Mouse (Mus musculus) embryonic facial prominence, embryonic 15.5 days (tissue): ENCODE measurements around the gene Accsl. TPM values are rescaled to one million over a fixed set of nuclear protein-coding genes. Genes with fewer than 3 reads are reported as not detected.

Experiments used
- ATAC-seq: fragments of 200-750 bp; cut with Nextera tagmentation; 2 replicates; pipeline ENCODE4 v1.8.0; 2017; ENCODE audit warnings: low read depth, moderate TSS enrichment; ENCODE audit not compliant: insufficient number of reproducible peaks, low FRiP score, low TSS enrichment
- H3K27ac ChIP-seq: fragments of 300-500 bp; sonication (generic); replicated peaks from 2 replicates; pipeline ENCODE4 v1.5.1; 2015; ENCODE audit warnings: mild to moderate bottlenecking, inconsistent platforms
- H3K27me3 ChIP-seq: fragments of 300-500 bp; sonication (generic); 2 replicates; pipeline ENCODE4 v1.6.1; 2015; ENCODE audit warnings: inconsistent platforms
- H3K36me3 ChIP-seq: fragments of 300-500 bp; sonication (generic); 2 replicates; pipeline ENCODE4 v1.6.1; 2015; ENCODE audit warnings: mild to moderate bottlenecking, inconsistent platforms
- H3K4me1 ChIP-seq: fragments of 300-500 bp; sonication (generic); 2 replicates; pipeline ENCODE4 v1.6.1; 2015; ENCODE audit warnings: inconsistent platforms
- H3K4me2 ChIP-seq: fragments of 300-500 bp; sonication (generic); replicated peaks from 2 replicates; pipeline ENCODE4 v1.6.1; 2015; ENCODE audit warnings: mild to moderate bottlenecking, inconsistent platforms
- H3K4me3 ChIP-seq: fragments of 300-500 bp; sonication (generic); replicated peaks from 2 replicates; pipeline ENCODE4 v1.5.1; 2015; ENCODE audit warnings: mild to moderate bottlenecking, inconsistent platforms
- H3K9ac ChIP-seq: fragments of 300-500 bp; sonication (generic); 2 replicates; pipeline ENCODE4 v1.6.1; 2015; ENCODE audit warnings: inconsistent platforms
- H3K9me3 ChIP-seq: fragments of 300-500 bp; sonication (generic); replicated peaks from 2 replicates; pipeline ENCODE4 v1.6.1; 2016; ENCODE audit warnings: inconsistent platforms
- WGBS: fragments of 180-500 bp; shearing (Covaris S2); methylation state at CpG from one replicate; pipeline ENCODE4 v1.1.7; 2015; 5-methylcytosine and 5-hydroxymethylcytosine counted together
- polyA plus RNA-seq: library from polyadenylated mRNA; unstranded; fragments of >200 nt; fragmentation: Nextera tagmentation; extraction: Ambion mirVana; gene quantifications from 2 replicates; pipeline ENCODE4 v1.2.1, GENCODE M21; 2015

Accsl gene
- polyA plus RNA-seq = 0.47 TPM in 1 of 2 replicates, not detected in the other

DNA sequence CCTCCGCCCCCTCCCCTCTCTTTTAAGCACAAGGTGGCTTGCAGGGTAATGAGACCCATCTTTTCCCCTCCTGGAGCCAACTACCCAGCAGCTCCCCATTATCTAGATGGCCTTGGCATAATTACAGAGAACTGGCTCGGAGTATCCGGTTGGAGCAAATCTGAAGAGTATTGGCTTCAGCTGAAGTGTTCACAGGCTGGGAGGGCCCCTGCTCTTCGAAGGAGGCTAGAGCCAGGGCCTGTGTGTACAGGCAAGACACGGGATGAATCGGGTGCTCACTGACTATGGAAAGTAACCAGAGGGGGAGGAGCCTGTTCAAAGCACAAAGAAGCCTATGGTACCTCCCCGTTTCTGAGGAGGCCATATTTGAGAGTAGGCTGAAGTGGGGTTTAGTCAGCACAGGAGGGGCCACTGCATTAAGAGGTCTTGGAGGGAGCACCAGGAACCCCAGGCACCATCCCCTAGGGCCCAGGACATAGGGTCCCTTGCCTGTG, at the start of gene Accsl:
TSS of gene Accsl (minus strand) at position 51 of the 494 bp plus-strand sequence.
- H3K27me3 ChIP-seq = peaks cover 4% of the 10 kb centered on the region; the same call in 1 of the 2 replicates
- ATAC-seq = no peak
- H3K4me1 ChIP-seq = peaks cover 10% of the 10 kb centered on the region; the same call in 1 of the 2 replicates
- no peak within 1 kb of the TSS for H3K27ac ChIP-seq
- H3K9ac ChIP-seq = no peak within 1 kb of the TSS
- WGBS = 64% methylated on average over 7 of the region's 7 CpGs
- no peak within 1 kb of the TSS for H3K4me3 ChIP-seq
- no peaks in the 10 kb centered on the region for H3K36me3 ChIP-seq
- no peaks in the 10 kb centered on the region for H3K9me3 ChIP-seq
- H3K4me2 ChIP-seq = no peak within 1 kb of the TSS

DNA sequence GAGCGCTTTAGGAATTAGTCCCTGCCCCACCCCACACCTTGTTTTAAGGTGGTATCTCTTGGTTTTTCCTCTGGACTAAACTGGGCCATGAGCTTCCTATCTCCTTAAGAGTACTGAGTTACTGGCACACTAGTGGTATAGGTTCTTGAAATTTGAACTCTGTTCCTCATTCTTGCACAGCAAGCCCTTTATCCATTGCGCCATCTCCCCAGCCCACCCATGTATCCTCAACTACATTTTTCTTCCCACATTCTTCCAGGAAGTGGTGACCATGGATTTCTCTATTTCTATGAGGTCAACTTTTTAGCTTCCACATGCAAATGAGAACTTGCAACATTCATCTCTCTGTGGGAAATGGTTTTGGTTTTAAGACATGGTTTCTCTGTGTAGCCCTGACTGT, 44.6 kb upstream of the Accsl start:
- H3K9ac ChIP-seq = no peak overlapping the region
- no peaks in the 10 kb centered on the region for H3K9me3 ChIP-seq
- H3K27ac ChIP-seq = no peak overlapping the region
- H3K36me3 ChIP-seq = no peaks in the 10 kb centered on the region
- H3K4me1 ChIP-seq = no peaks in the 10 kb centered on the region
- 91% methylated on average over 2 of the region's 2 CpGs for WGBS
- ATAC-seq = no peak
- no peak overlapping the region for H3K4me2 ChIP-seq
- H3K4me3 ChIP-seq = no peak overlapping the region
- peaks cover 7% of the 10 kb centered on the region; the same call in 1 of the 2 replicates for H3K27me3 ChIP-seq

DNA sequence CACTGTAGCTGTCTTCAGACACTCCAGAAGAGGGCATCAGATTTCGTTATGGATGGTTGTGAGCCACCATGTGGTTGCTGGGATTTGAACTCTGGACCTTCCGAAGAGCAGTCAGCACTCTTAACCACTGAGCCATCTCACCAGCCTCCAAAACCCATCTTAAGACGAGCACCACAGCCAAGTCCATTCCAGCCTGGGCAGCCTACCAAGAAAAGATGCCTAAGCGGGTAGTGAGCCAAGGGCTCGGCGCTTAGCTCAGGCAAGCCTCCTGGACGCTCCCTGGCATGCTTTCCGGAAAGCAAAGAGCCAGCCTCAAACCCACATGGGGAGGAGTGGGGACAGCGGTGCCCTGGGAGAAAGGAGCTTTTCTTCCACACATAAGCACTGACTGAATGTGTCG, 43.0 kb upstream of the Accsl start:
- no peak overlapping the region for H3K4me3 ChIP-seq
- no peaks in the 10 kb centered on the region for H3K36me3 ChIP-seq
- WGBS = 76% methylated on average over 10 of the region's 10 CpGs
- H3K27me3 ChIP-seq = peaks cover 7% of the 10 kb centered on the region; the same call in 1 of the 2 replicates
- H3K4me2 ChIP-seq = no peak overlapping the region
- no peak overlapping the region for H3K27ac ChIP-seq
- no peak overlapping the region for H3K9ac ChIP-seq
- H3K9me3 ChIP-seq = no peaks in the 10 kb centered on the region
- H3K4me1 ChIP-seq = no peaks in the 10 kb centered on the region
- no peak for ATAC-seq

DNA sequence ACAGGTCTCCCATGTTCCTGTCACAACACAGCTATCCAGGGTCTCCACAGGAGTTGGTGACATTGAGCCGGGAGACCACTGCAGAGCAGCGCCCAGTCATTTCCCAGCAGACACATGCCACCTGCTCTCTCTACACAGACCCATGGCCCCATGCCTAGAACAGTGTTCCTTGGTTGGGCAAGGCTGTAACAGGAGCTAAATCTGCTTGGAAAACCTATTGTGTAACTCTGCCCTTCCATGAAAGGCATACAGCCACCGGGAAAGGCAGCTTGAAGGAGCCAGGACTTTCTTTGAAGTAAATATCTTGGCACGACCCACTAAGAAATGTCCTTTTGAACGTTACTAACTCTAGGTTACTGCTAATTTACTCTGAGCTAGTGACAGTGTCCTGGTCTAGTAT, 40.8 kb upstream of the Accsl start:
- H3K27me3 ChIP-seq = peaks cover 7% of the 10 kb centered on the region; the same call in 1 of the 2 replicates
- H3K9ac ChIP-seq = no peak overlapping the region
- H3K4me3 ChIP-seq = no peak overlapping the region
- ATAC-seq = no peak
- H3K4me1 ChIP-seq = no peaks in the 10 kb centered on the region
- WGBS = 71% methylated on average over 5 of the region's 5 CpGs
- no peak overlapping the region for H3K27ac ChIP-seq
- no peaks in the 10 kb centered on the region for H3K36me3 ChIP-seq
- H3K9me3 ChIP-seq = no peaks in the 10 kb centered on the region
- no peak overlapping the region for H3K4me2 ChIP-seq

GRCm38 (mm10) chr2:93907519-93908294, 38.8 kb upstream of the Accsl start:
- no peak for ATAC-seq
- WGBS = 43% methylated on average over 9 of the region's 9 CpGs
- H3K9me3 ChIP-seq = no peaks in the 10 kb centered on the region
- H3K27me3 ChIP-seq = peaks cover 7% of the 10 kb centered on the region; the same call in 1 of the 2 replicates
- H3K4me3 ChIP-seq = no peak overlapping the region
- 0 out of 2 replicates have a peak, but pooled peaks cover 7% of the 10 kb centered on the region for H3K4me1 ChIP-seq
- no peak overlapping the region for H3K9ac ChIP-seq
- no peak overlapping the region for H3K27ac ChIP-seq
- H3K4me2 ChIP-seq = no peak overlapping the region
- no peaks in the 10 kb centered on the region for H3K36me3 ChIP-seq

GRCm38 (mm10) chr2:93906316-93906715, 37.4 kb upstream of the Accsl start:
- Histone ChIP-seq H3K27me3 (peaks cover 7% of the 10 kb centered on the region; the same call in 1 of the 2 replicates), H3K27ac (no peak overlapping the region), H3K9me3 (no peaks in the 10 kb centered on the region), H3K4me1 (0 out of 2 replicates have a peak, but pooled peaks cover 7% of the 10 kb centered on the region), H3K4me2 (no peak overlapping the region), H3K36me3 (no peaks in the 10 kb centered on the region), H3K9ac (no peak overlapping the region), H3K4me3 (no peak overlapping the region)
- ATAC-seq = no peak
- WGBS = 29% methylated on average over 4 of the region's 4 CpGs

DNA sequence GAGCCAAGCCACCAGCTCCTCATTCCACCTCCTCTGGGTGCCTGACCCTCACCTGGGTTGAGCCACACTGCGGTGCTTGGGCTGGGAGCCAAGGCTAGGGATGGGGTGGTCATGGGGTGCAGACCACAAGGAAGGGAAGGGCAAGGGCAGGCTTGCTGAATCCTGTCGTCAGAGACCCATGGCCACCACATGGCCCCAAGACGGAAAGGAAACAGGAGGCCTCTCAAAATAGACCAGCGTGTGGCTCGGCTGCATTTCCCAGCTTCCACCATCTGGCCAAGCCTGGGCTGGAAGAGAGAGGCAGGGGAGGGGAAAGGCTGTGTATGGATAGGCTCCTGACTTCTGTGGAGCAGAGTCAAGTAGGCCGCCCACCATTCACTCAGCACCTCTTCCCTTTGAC, 34.5 kb upstream of the Accsl start:
- no peaks in the 10 kb centered on the region for H3K36me3 ChIP-seq
- peaks cover 14% of the 10 kb centered on the region; the same call in 1 of the 2 replicates for H3K4me1 ChIP-seq
- no peaks in the 10 kb centered on the region; the same call in 1 of the 2 replicates for H3K27me3 ChIP-seq
- no peak overlapping the region for H3K9ac ChIP-seq
- WGBS = 49% methylated on average over 6 of the region's 6 CpGs
- no peak overlapping the region for H3K4me2 ChIP-seq
- H3K4me3 ChIP-seq = no peak overlapping the region
- no peak for ATAC-seq
- no peak overlapping the region for H3K27ac ChIP-seq
- H3K9me3 ChIP-seq = no peaks in the 10 kb centered on the region

DNA sequence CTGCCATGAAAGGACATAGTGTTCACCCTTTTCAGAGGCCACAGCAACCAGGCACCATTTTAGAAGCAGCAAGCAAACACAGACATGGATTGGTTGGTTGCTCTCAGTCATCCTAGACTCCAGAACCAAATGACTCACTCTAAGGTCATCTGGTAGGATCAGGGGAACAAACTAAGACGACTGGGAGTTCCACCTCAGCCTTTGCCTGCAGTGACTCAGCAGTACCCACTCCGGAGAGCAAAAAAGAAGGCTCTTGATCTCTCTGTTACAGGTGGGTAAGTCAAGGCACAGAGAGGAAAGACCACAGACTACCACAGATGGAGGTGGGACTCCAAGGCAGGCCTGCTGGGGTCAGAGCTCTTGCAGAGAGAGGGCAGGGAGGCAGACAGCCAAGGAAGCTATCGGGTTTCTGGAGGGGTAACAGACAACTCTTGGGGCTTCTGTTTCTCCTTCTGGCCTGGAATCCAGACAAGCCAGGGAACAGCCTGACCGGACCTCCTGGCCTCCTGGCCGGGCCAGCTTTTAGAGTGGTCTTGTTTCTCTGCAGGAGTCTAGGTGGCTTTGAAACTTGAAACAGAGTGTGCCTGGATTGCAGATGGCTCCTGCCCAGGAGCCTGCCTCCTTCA, 33.8 kb upstream of the Accsl start:
- Histone ChIP-seq H3K27me3 (no peaks in the 10 kb centered on the region; the same call in 1 of the 2 replicates), H3K4me1 (peaks cover 14% of the 10 kb centered on the region; the same call in 1 of the 2 replicates), H3K27ac (no peak overlapping the region), H3K36me3 (no peaks in the 10 kb centered on the region), H3K4me2 (no peak overlapping the region), H3K9me3 (no peaks in the 10 kb centered on the region), H3K9ac (no peak overlapping the region), H3K4me3 (no peak overlapping the region)
- 59% methylated on average over 5 of the region's 5 CpGs for WGBS
- ATAC-seq = no peak

GRCm38 (mm10) chr2:93899397-93900380, 30.7 kb upstream of the Accsl start:
- H3K27ac ChIP-seq = no peak overlapping the region
- no peak overlapping the region for H3K4me2 ChIP-seq
- 46% methylated on average over 16 of the region's 16 CpGs for WGBS
- no peak for ATAC-seq
- H3K4me3 ChIP-seq = no peak overlapping the region
- no peaks in the 10 kb centered on the region for H3K9me3 ChIP-seq
- H3K4me1 ChIP-seq = peaks cover 14% of the 10 kb centered on the region; the same call in 1 of the 2 replicates
- H3K9ac ChIP-seq = no peak overlapping the region
- no peaks in the 10 kb centered on the region for H3K27me3 ChIP-seq
- no peaks in the 10 kb centered on the region for H3K36me3 ChIP-seq

DNA sequence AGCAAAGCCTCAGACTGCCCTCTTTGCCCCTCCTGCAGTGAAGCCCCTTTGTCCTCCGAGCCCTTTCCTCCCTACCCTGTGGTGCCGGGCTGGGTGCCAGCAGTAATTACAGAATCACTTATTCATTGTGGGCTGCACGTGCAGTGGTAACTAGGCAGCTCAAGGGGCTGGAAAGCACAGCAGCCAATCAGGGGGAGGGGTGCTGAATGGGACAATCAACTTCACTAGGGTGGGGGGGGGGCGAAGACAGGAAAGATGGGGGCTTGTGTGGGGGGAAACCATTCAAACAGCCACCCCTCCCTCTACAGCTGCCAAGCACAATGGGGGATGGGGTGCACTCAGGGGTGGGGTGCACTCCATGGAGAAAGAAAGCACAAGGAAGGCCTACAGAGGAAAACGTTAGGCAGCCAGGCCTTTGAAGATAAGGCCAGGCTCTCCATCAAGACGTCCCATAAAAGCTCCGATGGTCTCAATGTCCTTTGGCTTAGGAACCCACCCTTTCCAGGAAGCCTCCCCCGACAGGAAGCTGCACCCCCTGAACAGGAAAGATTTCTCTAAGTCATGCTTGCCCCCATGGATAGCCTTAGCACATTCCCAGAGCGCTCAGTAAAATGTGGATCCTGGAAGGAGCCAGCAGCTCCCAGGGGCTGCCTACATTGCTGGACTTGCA, 22.8 kb upstream of the Accsl start:
- peak; percentile 71 for ATAC-seq
- peaks cover 11% of the 10 kb centered on the region; the same call in 1 of the 2 replicates for H3K4me1 ChIP-seq
- H3K4me2 ChIP-seq = no peak overlapping the region
- no peak overlapping the region for H3K9ac ChIP-seq
- H3K27ac ChIP-seq = 0 out of 2 replicates have a peak overlapping the region, but pooled peaks have one; percentile 11
- no peaks in the 10 kb centered on the region for H3K27me3 ChIP-seq
- WGBS = 28% methylated on average over 9 of the region's 9 CpGs
- no peak overlapping the region for H3K4me3 ChIP-seq
- no peaks in the 10 kb centered on the region for H3K9me3 ChIP-seq
- H3K36me3 ChIP-seq = no peaks in the 10 kb centered on the region
